Mouse (Mus musculus) lung, adult 18-20 months (tissue): ENCODE measurements around the gene Lpgat1.

Experiments
- DNase-seq, 2 experiments: peaks; one replicate each; pipeline ENCODE4 v3.0.0; 2022; ENCODE audit warnings: mixed read lengths in 2 of 2

Lpgat1 gene

DNA sequence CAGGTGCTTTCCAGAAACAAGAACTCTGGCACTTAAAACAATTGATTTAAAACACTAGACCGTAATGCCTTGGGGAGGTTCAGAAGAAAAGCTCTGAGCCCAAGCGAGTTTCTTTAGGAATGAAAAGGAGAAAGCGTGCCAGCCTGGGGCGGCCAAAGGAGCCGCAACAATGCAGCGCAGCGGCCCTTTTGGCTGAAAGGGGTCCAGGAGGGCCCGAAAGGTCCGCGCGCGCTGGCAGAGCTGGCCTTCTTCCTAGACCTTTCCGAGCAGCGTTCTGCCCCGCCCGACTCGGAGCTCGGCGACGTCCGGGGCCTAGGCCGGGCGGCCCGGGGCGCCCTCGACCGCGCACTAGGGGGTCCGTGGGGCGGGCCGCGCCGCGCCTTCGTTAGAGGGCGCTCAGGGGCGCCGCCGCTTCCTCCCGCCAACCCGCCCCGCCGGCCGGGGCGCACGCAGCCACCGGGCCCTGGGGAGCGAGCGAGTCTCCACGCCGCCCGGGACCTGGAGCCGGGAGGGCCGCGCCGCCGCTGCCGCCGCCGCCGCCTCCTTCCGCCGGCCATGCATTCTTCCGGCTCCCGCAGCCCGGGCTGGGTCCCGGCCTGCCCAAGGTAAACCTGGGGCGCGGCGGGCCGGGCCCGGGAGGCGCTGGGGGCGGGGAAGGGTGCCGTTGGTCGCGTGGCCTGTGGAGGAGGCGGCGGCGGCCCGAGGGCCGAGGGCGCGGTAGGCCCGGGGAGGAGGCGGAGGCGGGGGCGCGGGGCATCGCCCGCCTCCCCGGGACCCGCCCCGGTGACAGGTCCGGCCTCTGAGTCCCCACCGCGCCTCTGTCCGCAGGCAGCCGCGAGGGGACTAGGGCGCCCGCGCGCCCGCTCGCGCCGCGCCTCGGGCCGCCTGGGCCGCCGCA is at the start of gene Lpgat1:
TSS of gene Lpgat1 (plus strand) at position 234 of the 898 bp plus-strand sequence.
- peak; percentile 89 to 91 for DNase-seq

DNA sequence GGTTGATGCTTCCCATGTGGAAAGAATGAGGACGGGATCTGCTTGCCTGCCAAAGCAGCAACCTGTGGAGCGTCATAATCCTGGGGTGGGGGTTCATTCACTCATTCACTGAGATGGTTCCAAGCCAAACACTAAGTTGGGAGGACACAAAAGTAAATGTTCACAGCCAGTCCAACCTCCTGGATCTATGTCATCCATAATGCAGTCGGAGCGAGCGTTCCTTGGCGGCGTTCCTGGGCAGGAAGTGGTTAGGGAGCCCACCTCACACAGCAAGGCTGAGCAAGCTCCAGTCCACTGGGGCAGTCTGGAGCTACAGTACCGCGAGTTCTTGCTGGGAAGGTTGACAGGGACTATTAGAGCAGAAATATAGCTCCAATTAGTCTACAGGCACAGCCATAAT is 49.6 kb upstream of the Lpgat1 start:
- DNase-seq = no peak

DNA sequence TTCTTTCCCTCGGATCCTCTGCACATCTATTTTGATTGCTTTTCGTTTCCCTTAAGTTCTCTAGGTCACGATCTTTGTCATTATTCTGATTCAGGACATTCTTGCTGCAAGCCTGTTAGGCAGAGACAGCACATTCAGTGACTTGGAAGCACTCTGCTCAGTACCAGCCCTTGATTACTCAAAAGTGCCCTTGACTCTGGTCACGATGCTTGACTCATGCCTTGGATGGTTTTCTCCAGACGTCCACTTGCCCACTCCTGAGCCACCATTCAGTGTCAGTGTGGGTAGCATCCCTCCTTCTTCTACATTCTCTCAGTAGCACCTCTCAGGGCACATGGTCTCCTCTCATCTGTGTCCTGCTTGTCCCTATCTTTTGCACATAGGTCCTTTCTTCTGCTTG is 43.6 kb upstream of the Lpgat1 start:
- no peak for DNase-seq

DNA sequence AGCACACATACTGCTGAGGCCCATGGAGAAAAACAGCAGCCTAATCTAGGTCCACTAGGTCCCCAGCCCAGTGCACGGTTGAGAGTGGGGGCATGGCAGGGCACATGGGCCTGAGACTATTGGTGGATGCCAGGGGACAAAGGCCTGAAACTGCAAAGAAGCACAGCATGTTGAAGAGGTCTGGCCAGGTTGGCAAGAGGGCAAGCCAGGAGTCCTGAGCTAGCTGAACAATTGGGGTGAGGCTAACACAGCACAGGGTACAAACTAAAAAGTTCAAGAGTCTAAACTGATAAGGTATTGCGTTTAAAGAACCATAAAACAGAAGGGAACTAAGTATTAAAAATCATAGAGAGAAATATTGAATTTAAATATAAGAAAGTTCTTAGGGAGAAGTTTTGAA is 36.0 kb upstream of the Lpgat1 start:
- DNase-seq = no peak

DNA sequence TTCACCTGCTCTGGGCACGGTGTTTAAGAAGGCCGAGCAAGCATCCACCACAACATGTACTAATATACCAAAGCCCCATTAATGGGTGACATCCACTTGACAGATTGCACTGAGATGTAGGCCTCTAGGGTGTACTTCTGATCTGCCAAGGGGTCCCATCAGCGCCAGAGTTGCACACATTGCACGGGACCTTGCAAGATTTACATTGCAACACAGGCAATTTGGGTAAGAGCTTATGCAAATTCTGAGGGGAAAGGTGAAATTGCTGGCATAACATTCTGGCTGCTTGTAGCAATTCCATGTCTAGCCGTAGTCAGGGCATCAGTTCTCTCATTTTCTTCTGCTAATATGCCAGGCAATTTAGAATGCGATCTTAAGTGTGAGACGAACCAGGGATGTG is 30.1 kb upstream of the Lpgat1 start:
- DNase-seq = peak in 1 of 2 experiments; percentile 18

DNA sequence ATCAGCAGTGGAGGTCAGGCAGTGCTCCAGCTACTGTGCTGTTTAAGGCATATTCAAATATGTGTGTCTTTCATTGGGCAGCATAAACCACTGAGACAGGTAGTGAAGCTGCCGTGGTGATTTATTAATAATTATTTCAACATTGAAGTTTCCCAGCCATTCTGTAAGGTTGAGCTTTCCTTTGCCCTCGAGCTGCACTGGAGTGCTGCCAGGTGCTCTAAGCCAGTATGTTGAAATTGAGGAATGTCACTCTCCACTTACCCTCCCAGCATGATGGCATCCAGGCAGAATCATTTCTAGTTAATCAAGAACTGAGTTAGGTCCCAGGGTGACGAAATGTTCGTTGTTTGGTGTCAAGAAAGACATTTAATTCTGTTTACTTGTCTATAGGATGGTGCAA is 24.4 kb upstream of the Lpgat1 start:
- peak; percentile 60 to 80 for DNase-seq

DNA sequence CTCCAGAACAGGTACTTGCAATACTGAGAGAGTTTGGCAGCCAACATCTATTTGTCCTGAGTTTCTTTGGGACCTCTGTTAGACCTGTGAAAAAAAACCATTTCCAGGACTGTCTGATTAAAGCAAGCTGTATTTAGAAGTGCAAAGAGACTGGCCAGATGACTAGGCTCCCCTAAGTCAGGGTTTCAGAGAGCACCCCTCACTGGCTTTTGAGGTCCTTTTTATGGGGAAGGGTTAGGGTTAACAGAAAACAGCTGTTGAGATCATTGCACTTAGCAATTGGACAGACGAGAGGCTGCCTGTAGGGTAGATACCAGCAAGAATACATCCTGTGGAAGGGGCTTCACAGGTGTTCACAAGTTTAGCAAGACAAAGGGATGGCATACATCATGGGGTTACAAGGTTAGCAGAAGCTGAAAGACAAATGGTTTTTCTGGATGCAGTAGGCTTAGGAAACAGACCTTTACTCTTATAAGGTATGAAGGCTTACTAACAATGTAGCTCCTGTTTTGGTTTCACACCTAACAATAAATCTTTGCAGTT is 19.3 kb upstream of the Lpgat1 start:
- DNase-seq = no peak

DNA sequence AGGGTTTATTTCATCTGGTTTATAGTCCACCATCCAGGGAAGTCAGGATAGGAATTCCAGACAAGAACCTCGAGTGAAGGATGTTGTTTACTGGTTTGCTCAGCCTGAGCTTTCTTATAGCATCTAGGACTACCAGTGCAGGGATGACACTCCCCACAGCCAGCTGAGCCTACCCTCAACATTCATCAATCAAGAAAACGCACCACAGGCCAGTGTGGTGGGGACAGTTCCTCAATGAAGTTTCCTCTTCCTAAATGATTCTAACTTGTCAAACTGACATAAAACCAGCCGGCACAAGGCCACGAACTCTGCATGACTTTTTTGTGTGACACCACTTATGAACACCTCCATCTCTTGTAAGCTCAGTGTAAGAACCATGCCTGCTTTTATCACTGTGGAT is 13.1 kb upstream of the Lpgat1 start:
- DNase-seq = no peak

DNA sequence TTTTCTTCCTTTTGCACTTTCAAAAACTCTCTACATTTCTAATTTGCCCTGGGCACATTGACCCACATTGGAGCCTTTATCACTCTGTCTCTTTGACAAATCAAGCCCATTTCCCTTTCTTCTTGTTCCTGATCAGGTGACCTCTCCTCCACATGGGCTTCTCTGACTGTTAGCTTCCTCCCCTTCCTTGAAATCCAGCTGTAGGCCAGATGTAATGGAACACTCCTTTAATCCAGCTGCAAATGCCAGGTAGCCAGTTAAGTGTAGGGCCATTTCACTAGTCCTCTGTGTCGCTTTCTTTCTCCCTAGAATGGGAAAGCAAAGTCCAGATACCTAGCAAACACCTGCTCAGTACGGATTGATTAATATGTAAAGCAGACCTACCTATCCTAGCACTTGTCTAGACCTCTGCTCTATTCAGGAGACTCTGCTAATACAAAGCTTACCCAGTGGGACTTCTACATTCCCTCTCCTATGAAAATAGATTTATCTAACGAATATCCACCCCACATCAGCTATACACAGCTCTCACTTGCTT is 11.0 kb upstream of the Lpgat1 start:
- no peak for DNase-seq

DNA sequence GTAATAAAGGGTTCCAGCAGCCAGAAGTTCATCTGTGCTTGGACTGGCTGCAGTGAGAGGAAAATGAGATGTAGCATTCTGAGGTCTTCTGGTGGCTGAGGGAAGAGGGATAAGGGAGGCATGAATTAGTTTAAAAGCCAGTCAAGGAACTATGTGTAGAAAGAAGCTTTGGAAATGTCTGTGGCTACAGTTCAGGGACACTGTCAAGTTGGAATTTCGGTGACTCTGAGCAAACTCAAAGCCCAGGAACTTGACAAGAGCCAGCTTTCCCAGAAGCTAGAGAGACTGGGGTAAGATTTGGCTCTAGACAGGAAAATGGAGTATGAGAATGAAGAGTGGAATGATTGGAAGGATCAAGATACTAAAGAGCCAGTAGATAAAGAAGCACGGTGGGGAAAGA is 7.8 kb upstream of the Lpgat1 start:
- DNase-seq = no peak

DNA sequence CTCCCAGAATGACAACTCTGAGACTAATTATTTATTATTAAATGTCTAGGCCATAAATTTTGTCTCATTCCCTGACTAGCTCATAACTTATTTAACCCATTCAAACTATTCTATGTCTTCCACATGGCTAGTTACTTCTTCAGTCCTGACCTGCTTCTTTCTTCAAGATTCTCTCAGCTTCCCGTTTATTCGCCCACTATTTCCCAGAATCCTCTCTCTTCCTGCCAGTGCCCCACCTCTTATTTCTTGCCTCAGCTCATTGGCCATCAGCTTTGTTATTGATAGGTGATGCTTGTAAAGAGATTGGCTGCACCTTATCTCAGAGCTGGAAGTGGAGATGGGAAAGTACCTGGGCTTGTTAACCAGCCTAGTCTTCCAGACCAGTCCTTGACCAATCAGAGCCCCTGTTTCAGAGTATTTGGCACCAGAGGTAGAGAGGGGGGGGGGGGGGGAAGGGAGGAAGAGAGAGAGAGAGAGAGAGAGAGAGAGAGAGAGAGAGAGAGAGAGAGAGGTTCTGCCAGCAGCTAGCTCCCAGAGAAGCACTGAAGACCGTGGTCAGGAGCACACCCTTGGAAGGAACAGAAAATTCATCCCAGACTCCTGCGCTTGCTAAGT is 5.3 kb upstream of the Lpgat1 start:
- DNase-seq = no peak

DNA sequence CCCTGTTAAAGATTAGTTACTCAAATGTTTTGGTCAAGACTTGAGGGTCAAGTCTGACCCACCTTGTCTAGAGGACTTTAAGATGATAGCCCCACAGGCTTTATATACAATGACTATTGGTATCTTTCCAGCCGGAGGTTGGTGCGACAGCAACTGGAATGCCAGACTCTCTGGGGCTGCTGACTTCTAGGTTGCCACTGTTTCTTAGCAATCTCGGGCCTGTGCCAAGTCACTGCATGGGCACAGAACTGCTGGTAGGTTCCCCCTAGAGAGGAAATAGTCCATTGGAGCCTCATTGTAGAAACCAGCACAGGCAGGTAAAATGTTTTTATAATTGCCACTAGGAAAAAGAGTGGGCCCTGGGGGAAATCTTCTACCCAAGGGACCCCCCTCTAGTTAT is 3.8 kb upstream of the Lpgat1 start:
- no peak for DNase-seq

DNA sequence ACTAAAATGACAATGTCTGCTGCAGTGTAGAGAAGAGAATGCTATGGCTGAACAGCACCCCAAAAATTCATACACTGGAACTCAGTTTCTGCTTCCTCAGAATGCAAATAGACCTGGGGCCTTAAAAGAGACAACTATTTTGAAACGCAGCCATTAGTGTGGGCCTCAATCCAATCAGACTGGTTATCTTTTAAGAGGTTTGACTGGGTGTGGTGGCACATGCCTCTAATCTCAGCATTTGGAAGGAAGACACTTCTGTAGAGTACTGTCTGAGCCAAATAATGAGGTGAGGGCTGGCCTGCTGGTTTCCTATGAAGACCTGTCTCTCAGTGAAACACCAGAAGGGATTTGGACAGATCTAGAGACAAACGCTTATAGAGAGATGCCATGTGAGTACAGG is 2.5 kb upstream of the Lpgat1 start:
- DNase-seq = no peak

DNA sequence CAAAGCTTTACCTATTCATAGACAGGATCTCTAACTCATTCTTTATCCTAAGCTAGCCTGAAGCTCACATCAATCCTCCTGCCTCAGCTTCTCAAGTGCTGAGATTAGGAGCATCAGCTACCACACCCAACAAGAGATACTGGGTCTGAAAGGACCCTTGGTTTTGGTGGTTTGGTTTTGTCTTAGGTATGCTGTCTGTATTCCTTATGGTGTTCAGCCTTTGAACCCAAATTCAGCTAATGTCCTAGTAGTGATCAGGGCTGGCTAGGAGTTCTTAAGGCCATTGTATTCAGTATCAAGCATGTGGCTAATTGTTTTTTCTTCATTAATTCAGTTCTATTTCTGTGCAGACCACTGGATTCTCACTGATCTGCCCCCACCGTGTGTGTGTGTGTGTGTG is 493 bp upstream of the Lpgat1 start:
- no peak for DNase-seq

DNA sequence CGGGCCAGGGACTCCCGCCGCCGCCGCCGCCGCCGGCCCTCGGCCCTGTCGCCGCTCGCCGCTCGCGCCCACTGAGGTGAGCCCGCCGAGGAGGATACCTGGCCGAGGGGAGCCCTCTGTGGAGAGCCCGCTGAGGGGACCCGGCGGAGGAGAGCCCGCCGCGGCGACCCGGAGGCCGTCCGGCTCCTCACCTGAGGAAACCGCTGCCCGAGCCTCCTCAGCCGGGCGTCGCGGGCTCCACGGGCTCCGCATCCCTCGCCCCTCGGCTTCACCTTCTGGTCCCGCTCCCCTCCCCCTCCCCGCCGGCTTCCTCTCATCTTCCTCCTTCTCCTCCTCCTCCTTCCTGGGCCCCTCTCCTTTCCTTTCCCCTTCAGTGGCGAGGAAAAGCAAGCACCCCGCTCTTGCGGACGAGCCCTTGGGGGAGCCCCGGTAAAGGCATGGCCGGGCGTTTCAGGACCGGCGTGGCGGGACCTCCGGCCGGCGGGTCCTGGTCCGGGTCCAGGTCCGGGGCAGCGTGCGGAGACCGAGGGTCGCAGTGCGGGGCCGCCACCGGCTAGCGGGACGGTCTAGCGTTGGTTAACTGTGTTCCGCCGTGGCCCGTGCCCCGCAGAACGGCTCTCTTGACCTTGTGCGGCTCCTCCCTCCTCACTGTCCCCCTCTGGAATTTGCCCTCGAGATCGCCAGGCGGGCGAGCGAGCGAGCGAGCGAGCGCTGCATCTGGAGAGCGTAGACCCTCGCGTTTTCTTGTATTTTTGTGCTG is 1.1 kb downstream of the Lpgat1 start:
- peak; percentile 41 to 45 for DNase-seq

DNA sequence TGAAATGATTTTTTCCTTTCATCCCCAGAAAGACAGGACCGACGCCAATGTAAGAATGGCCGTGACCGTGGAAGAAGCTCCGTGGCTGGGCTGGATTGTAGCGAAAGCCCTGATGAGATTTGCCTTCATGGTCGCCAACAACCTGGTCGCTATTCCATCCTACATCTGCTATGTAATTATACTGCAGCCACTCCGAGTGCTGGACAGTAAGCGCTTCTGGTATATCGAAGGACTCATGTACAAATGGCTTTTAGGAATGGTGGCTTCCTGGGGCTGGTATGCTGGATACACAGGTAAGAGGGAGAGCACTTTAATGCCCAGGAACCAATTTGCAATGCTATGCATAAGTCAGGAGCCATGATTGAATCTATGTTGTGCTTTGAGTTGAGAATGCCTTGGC is 1.7 kb downstream of the Lpgat1 start:
- DNase-seq = no peak

DNA sequence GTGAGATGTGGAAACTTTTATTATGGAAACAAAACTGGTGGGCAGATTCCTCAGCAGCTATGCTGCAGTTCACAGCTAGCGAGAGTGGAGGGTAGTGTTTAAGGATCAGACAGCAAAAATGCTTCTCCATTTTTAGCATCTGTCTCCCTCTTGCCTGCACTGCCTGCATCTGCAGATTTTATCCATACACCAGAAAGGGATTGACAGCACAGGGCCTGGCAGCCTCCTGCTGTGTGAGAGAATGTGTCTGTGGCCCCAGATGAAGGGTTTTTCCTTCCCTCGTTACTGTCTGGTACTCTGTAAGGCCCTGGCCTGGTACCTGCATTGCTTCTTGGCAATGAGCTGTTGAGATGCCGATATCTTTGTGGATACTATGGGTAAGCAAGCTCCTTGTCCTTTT is 2.8 kb downstream of the Lpgat1 start:
- no peak for DNase-seq

DNA sequence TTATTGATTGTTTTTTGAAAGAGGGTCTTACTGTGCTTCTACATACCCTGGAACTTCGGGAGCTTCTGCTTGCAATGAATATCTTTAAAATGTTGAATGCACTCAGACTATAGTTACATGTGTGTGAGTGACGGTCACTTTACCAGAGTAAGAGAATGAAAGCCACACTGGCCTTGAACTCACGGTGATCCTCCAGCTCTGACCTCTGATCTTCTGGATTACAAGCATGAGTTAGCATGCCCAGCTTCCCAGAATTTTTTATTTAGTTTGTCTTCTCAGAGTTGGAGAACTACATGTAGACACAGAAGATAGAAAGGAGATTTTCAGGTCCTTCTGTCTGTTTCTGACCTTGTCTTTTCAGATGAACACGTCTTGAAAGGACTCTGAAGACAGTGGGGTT is 5.1 kb downstream of the Lpgat1 start:
- DNase-seq = no peak

DNA sequence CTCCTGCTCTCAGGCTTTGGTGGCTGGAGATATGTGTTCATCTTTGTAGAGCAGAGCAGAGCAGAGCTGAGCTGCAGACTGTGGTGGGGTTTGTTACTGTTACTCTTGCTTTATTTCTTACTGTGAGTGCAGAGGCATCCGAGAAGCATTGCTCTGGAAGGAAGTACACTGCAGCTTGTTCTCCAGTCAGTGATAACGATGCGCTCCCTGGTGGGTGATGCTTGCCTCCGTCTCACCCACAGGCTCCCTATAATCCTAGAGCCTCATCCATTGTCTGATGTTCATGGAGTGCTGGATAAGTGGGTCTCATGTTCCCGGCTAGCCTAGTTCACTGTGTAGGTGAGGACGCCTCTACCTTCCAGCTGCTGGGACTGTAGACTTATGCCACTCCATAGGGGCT is 6.0 kb downstream of the Lpgat1 start:
- no peak for DNase-seq

DNA sequence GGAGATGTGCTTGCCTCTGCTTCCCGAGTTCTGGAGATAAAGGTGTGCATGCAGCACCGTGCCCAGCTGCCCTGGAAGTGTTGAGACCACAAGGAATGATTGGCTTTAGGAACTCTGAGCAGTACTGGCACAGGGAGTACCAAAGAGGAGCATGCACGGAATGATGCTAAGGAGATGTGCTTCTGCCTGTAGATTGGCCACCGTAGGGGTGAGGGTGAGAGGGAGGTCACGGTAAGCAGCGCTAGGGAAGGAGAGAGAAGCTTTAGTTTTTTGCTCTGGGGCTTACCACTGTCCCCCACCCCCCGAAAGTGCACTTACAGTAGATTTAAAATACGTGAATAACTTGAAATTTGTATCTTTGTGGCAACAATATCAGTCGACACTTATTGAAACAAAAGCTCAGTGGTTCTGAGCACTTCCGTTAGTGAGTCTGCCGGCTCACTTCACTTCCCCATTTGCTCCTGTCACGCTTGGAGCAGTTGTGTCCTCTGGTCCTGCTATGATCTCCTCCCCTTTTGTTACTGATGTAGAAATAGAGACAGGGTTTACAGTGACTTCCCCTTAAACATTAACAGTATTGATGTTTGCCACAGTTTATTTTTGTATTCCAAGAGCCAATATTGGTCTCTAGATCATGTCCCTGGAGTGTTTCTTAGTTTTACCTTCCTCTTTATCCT is 6.9 kb downstream of the Lpgat1 start:
- peak in 1 of 2 experiments; percentile 12 for DNase-seq

DNA sequence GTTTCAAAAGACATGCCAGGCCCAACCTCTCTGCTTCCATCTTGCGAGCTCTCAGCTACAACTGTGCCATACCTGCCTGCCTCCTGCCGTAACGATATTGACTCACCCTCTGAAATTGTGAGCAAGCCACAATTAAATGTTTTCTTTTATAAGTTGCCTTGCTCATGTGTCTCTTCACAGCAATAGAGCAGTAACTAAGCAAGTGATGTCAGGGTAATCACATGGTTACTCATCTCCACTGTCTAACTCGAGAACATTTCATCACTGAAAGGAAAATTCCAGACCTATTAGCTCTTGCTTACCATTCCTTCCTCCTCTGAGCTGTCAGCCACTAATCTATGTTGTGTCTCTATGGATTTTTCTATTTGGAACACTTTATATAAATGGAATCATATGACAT is 15.0 kb downstream of the Lpgat1 start:
- no peak for DNase-seq

DNA sequence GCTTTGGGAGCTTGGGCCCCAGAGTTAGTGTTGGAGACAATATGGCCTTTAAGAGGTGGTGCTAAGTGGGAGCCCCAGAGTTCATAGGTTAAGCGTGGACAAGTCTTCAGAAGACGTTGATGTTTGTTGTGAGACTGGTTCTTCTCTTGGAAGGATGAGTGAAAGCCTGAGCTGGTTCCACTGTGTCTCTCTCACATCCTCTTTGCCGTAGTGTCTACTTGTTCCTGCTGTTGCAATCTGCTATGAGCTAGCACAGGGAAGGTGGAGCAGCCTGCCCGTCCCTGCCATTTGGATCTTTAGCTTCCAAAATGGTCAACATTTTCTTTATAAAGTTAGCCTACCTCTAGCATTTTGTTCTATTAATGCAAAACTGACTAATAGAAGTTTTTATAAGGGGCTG is 16.2 kb downstream of the Lpgat1 start:
- DNase-seq = no peak

DNA sequence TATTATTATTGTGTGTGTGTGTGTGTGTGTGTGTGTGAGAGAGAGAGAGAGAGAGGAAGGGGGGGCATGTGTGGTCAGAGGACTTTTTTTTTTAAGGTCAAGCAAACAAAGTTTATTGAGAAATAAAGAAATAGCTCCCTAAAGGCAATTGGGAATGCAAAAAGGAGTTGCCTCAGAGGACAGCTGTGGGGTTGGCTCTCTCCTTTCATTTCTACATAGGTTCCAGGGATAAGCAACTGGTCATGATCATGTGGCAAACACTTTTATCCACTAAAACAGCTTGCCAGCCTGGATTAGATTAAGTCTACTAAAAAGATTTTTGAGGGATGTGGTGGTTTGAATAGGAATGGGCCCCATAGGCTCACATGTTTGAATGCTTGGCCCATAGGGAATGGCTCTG is 18.8 kb downstream of the Lpgat1 start:
- no peak for DNase-seq
